Mouse (Mus musculus) splenic B cell, adult 2 months (primary cell): ENCODE results near the gene Il16.

ENCODE experiments used
- DNase-seq: peaks from one replicate; pipeline ENCODE4 v3.0.0-alpha.2; 2011; ENCODE audit warnings: low read depth, low spot score
- H3K27me3 ChIP-seq: 2 replicates; pipeline ENCODE4 v1.6.1; 2012; ENCODE audit warnings: mild to moderate bottlenecking, low read length, moderate library complexity, mixed read lengths; ENCODE audit not compliant: control insufficient read depth, poor library complexity, insufficient read depth, severe bottlenecking
- H3K36me3 ChIP-seq: 2 replicates; pipeline ENCODE4 v1.6.1; 2012; ENCODE audit warnings: mild to moderate bottlenecking, low read length, moderate library complexity, mixed read lengths; ENCODE audit not compliant: control insufficient read depth, poor library complexity, insufficient read depth, severe bottlenecking

The Il16 gene

GRCm38 (mm10) chr7:83742690-83743089 lies 2.8 kb downstream of the Il16 start:
- DNase-seq = no peak

GRCm38 (mm10) chr7:83742026-83742425 lies 3.5 kb downstream of the Il16 start:
- H3K36me3 ChIP-seq = no peaks in the 10 kb centered on the region
- no peaks in the 10 kb centered on the region for H3K27me3 ChIP-seq
- DNase-seq = no peak

More at GRCm38 (mm10) chr7:83742690-83743089, 2.8 kb downstream of the Il16 start:
- Histone ChIP-seq H3K36me3 (no peaks in the 10 kb centered on the region), H3K27me3 (no peaks in the 10 kb centered on the region)

- DNase-seq = no peak
- H3K27me3 ChIP-seq = no peaks in the 10 kb centered on the region
- H3K36me3 ChIP-seq = no peaks in the 10 kb centered on the region
Measured at GRCm38 (mm10) chr7:83739680-83740310, 5.7 kb downstream of the Il16 start.

GRCm38 (mm10) chr7:83738623-83739462 lies 6.7 kb downstream of the Il16 start:
- DNase-seq = no peak
- no peaks in the 10 kb centered on the region for H3K36me3 ChIP-seq
- no peaks in the 10 kb centered on the region for H3K27me3 ChIP-seq

GRCm38 (mm10) chr7:83737914-83738490 lies 7.5 kb downstream of the Il16 start:
- no peak for DNase-seq
- H3K27me3 ChIP-seq = no peaks in the 10 kb centered on the region
- H3K36me3 ChIP-seq = no peaks in the 10 kb centered on the region

- Histone ChIP-seq H3K36me3 (no peaks in the 10 kb centered on the region), H3K27me3 (no peaks in the 10 kb centered on the region)
- DNase-seq = no peak
Measured at GRCm38 (mm10) chr7:83736341-83737115, 9.0 kb downstream of the Il16 start.

- DNase-seq = no peak
- Histone ChIP-seq H3K36me3 (no peaks in the 10 kb centered on the region), H3K27me3 (no peaks in the 10 kb centered on the region)
Measured at GRCm38 (mm10) chr7:83735108-83735781, 10.3 kb downstream of the Il16 start.

- no peak for DNase-seq
- no peaks in the 10 kb centered on the region for H3K36me3 ChIP-seq
- H3K27me3 ChIP-seq = no peaks in the 10 kb centered on the region
Measured at GRCm38 (mm10) chr7:83734671-83735082, 10.8 kb downstream of the Il16 start.

DNA sequence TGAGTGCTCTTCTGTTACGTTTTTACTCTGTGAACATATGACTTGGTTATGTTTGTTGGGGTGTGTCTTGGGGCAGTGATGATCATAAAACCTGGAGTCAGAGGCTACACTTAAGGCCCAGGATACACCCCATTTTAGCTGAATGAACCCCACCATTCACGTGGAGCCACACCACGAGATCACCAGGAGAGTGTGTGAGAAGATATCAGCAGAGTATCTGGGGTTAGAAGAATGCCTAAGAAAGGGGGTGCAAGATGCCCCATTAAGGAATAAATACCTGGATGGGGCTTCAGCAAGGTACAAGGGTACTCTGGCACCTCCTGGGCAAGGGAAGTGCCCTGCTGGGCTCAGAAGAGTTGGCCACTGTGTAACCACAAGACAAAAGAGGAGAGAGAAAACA lies 11.3 kb downstream of the Il16 start:
- Histone ChIP-seq H3K36me3 (no peaks in the 10 kb centered on the region), H3K27me3 (no peaks in the 10 kb centered on the region)
- no peak for DNase-seq

DNA sequence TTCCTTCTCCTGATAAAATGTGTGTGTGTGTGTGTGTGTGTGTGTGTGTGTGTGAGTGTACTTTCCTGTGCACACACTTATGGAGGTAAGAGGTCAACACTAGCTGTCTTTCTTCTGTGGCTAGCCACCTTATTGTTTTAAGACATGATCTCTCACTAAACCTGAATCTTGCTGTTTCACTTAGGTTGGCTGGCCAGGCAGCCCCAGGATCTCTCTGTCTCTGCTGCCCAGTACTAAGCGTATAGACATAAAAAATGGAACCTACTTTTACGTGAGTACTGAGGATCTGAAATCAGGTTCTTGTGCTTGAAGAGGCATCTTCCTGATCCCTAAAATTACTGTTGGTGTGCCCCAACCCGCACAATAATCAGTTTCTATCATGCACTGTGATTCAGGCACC lies 12.7 kb downstream of the Il16 start:
- Histone ChIP-seq H3K36me3 (no peaks in the 10 kb centered on the region), H3K27me3 (no peaks in the 10 kb centered on the region)
- no peak for DNase-seq

DNA sequence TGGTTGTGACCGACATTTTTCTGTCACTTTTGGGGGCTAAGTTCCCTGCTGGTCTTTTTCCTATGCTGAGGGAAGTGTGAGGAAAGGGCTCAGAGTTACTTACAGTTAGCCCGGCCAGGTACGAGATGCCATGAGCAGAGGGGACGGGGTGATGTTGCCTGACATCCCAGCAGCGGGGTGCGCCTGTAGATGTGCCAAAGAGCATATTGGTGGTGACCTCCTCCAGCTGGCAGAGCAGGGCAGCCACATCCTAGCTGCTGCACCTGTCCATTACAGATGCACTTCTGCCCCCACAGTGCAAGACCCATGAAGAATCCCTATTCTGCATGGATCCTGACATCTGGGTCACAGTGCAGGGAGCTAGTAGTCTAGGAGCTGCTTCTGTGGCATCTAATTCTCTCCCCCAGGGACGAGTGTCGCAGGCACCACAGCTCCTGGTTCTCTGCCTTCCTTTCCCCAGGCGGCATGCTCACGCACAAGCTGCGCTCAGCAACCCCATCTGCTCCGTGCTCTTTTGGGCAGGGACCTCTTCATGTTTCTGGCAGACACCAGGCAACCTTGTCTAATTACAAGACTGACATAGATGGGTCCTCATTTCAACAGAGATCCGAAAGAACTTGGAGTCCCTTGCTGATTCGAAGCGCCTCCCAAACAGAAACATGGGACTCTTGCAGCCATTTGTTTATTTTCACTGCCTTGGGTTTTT lies 13.4 kb downstream of the Il16 start:
- Histone ChIP-seq H3K27me3 (no peaks in the 10 kb centered on the region), H3K36me3 (no peaks in the 10 kb centered on the region)
- DNase-seq = no peak

DNA sequence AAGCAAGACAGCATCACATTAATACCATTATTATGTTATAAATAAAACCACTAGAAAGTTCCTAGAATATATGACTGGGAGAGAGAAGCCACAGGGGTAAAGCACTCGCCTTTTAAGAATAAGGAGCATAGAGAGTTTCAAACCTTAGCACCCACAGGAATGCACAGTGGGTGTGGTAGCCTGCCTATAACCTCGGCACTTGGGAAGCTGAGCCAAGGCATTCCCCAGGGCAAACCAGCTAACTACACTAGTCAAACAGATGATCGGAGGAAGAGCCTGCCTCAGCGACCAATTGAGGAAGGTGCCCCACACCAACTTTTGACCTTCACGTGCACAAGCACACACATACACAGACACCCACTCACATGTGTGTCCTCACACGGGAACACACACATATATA lies 14.2 kb downstream of the Il16 start:
- no peaks in the 10 kb centered on the region for H3K36me3 ChIP-seq
- DNase-seq = no peak
- no peaks in the 10 kb centered on the region for H3K27me3 ChIP-seq

DNA sequence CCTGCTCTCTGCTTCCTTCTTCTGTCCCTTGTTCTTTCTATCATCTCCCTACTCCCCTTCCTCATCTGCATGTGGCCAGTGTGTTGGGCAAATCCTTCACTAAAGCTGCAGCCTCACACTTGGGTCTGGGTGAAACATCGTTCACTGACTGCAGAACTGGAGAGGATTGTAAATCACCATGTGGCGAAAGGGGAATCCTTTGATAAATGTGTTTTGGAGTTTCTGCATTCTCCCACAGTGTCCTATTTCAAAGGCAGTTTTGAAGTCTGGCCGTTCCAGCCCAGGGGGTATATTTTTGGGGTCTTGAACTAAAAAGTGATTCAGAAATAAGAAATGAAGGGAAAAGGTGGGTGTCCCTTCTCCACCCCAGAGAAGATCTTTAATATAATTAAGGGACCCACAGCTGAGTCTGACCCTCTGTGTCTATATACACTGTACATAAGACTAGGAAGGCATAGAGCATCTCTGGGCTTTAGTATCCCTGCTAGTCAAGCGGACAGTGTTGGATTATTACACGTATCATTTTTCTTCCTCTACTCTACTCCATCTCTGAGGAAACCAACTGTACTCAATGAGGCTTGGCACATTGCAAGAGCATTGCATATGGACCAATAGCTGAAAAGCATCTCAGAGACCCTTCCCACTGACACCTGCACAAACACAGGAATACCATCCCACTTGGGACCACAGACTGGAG lies 18.4 kb downstream of the Il16 start:
- no peak for DNase-seq
- no peaks in the 10 kb centered on the region for H3K36me3 ChIP-seq
- H3K27me3 ChIP-seq = no peaks in the 10 kb centered on the region
